Mouse (Mus musculus) ES-Bruce4 (cell line): Measurements from ENCODE around the gene Hist1h3g. TPM values are rescaled to one million over a fixed set of nuclear protein-coding genes. Genes with fewer than 3 reads are reported as not detected.
"Not testable (repeated sequence)": the region's sequence is repeated elsewhere in the genome, so short reads cannot be mapped to it uniquely, and the experiment has no call there.

Source experiments
- H3K27ac ChIP-seq: 2 replicates; pipeline ENCODE4 v1.5.1; 2012; ENCODE audit warnings: low read length, inconsistent platforms; ENCODE audit not compliant: insufficient read depth
- H3K27me3 ChIP-seq: 2 replicates; pipeline ENCODE4 v1.6.1; 2012; ENCODE audit warnings: mild to moderate bottlenecking, low read length, inconsistent platforms; ENCODE audit not compliant: control insufficient read depth, poor library complexity, insufficient read depth, severe bottlenecking
- H3K36me3 ChIP-seq: 2 replicates; pipeline ENCODE4 v1.6.1; 2012; ENCODE audit warnings: inconsistent platforms, mild to moderate bottlenecking, low read length, moderate library complexity; ENCODE audit not compliant: control insufficient read depth, poor library complexity, insufficient read depth, severe bottlenecking
- H3K4me1 ChIP-seq: one replicate; pipeline ENCODE4 v1.8.1; 2011; ENCODE audit warnings: low read length; ENCODE audit not compliant: control insufficient read depth, insufficient read depth
- H3K4me3 ChIP-seq: 2 replicates; pipeline ENCODE4 v1.5.1; 2011; ENCODE audit warnings: low read depth, mild to moderate bottlenecking, low read length
- H3K9ac ChIP-seq: 2 replicates; pipeline ENCODE4 v1.6.1; 2012; ENCODE audit warnings: low read depth, mild to moderate bottlenecking, inconsistent platforms; ENCODE audit not compliant: poor library complexity, severe bottlenecking
- H3K9me3 ChIP-seq: replicated peaks from 2 replicates; pipeline ENCODE4 v1.6.1; 2012; ENCODE audit warnings: mild to moderate bottlenecking, low read length, inconsistent platforms; ENCODE audit not compliant: control insufficient read depth, poor library complexity, insufficient read depth, severe bottlenecking
- CTCF ChIP-seq: IDR thresholded peaks from one replicate; pipeline ENCODE4 v1.8.1; 2011; ENCODE audit warnings: low read depth, low read length
- EP300 ChIP-seq: IDR thresholded peaks from 2 replicates; pipeline ENCODE4 v1.6.1; 2011; ENCODE audit warnings: low read depth, low read length; ENCODE audit not compliant: insufficient read depth
- POLR2A ChIP-seq: IDR thresholded peaks from one replicate; pipeline ENCODE4 v1.8.1; 2011; ENCODE audit warnings: low read length; ENCODE audit not compliant: insufficient read depth
- polyA plus RNA-seq: library from polyadenylated mRNA; stranded (reverse); fragments of >200 nt; gene quantifications from 2 replicates; pipeline ENCODE4 v1.2.4, GENCODE M21; 2011; ENCODE audit warnings: low read depth; ENCODE audit not compliant: missing spikeins, insufficient read depth, insufficient read length

The Hist1h3g gene
- polyA plus RNA-seq, 1 experiment: 8.9 TPM

DNA sequence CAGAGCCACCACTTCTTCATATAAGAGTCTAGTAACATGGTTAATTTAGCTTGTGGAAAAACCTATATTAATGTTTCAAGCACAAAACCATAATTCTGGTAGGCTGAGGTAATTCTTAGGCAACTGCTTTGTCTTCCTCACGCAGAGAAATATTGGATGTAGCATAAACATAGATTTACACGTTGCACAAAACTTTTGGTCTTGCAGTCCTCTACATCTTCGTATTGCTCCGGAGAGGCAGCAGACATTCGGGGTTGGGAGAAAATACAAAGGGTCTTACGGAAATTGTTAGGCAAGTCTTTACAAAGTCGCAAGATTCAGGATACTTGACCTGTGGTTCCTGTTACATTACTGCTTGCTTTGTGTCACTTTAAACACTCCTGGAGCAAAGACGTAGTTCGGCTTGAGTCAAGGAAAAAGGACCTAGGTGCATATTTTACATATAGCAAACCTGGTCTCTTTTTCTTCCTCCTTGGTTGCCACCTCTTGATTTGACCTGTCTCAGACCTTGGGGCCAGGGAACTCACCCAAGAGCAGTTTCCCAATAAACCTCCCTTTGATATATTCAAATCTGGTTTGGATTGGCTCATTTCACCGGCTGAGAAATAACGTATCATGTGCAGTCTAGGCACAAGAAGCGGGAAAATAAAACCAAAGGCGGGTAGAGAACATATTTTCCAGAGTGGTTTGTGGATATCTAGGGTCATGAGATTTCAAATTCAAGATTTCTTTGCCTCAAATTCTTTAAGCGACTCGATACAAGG lies 672 bp upstream of the Hist1h3g start:
- Histone ChIP-seq H3K36me3 (no peaks in the 10 kb centered on the region), H3K27me3 (no peaks in the 10 kb centered on the region), H3K27ac (peak overlapping the region; percentile 99), H3K9ac (peak overlapping the region; percentile 99), H3K9me3 (no peaks in the 10 kb centered on the region), H3K4me3 (peak overlapping the region; percentile 75), H3K4me1 (peaks cover 1% of the 10 kb centered on the region)
- TF ChIP-seq POLR2A (peak; percentile 11), CTCF (no peak)

DNA sequence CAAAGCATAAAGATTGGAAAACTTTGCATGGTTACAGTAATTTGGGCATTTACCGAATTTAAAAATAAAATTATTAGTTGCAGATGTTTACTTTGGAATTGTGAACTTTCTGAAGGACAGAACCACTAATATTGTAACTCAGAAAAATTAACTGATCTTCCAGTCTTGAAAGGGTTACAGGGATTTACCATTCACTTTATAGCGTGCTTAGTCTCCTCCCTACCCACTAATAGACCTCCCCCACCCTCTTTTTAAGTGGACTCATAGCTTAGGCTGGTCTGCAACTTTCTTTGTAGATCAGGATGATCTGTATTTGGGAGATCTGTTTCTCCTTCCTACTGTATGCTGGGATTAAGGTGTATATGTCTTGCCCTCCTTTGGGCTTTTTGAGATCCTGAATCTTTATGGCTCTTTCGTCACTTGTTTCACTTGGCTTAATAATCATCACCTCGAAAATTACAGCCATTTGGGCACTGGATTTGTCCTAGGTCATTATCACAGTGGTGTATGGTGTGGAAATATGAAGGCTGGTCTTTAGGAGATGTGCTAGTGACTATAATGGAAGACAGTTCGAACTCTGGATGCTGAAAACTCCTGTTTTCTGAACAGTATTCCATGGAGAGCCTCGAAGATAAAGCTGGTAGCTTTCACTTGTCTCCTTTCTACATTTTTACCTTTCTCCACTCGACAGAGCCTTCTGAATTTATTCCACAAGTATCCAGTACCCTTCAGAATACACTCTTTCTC lies 1.0 kb downstream of the Hist1h3g start:
- Histone ChIP-seq H3K27ac (peak overlapping the region; percentile 75), H3K9me3 (no peaks in the 10 kb centered on the region), H3K9ac (peak overlapping the region; percentile 86), H3K36me3 (no peaks in the 10 kb centered on the region), H3K4me3 (peak overlapping the region; percentile 18; the same call in 1 of the 2 replicates), H3K4me1 (peaks cover 1% of the 10 kb centered on the region), H3K27me3 (no peaks in the 10 kb centered on the region)
- TF ChIP-seq POLR2A: no peak
- TF ChIP-seq CTCF: no peak

DNA sequence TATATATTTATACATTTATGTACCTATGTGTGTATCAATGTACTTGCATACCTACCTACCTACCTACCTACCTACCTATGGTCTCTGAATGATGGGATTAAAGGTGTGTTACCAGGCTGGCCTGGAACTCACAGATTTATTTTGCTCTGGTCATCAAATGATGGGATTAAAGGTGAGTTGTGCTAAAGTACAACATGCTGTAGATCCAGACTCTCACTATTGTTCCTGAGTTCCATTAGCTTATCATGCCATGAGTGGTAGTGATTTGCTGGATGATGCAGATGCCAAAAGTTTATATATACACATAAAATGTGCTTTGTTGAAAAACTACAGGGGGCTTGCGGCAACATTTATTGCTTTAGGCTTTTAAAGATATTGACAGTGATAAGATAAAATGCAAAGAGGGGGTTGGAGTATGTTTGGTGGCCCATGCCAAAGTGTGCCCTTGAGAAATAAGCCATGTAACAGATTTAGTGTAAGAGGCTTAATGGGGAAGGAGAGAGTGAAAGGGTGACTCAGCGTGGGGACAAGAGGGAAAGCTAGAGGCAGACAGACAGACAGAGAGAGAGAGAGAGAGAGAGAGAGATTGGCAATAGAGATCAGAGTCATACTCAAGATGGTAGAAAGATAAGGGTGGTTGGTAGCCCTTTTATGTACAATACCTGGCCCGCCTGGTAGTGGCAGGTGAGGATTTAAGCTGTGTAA lies 1.9 kb downstream of the Hist1h3g start:
- Histone ChIP-seq H3K4me3 (no peak overlapping the region), H3K36me3 (no peaks in the 10 kb centered on the region), H3K9ac (peak overlapping the region; percentile 40; the same call in 1 of the 2 replicates), H3K9me3 (no peaks in the 10 kb centered on the region), H3K27ac (no peak overlapping the region), H3K27me3 (no peaks in the 10 kb centered on the region), H3K4me1 (peaks cover 1% of the 10 kb centered on the region)
- TF ChIP-seq POLR2A (no peak), CTCF (no peak), EP300 (no peak)

DNA sequence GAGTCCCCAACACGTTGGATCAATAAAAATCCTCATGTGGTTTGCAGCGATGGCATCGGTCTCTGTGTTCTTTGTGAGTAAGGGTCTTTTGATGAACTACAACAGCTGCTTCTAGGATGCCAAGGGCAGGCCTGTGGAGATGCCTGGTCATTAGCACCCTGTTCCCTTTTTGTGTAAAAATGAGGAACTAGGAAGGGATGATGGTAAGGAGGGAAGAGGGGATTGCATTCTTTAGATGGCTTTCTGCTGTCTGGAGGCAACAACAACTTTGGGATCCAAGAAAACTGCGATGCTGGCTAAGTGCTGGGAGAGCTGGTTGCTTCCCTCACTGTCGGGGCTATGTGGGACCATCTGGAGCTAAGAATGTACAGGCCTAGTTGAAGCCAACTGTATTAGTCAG lies 3.0 kb downstream of the Hist1h3g start:
- H3K4me1 ChIP-seq: peaks cover 1% of the 10 kb centered on the region
- H3K36me3 ChIP-seq: no peaks in the 10 kb centered on the region
- no peak for TF ChIP-seq EP300
- H3K4me3 ChIP-seq: no peak overlapping the region
- no peak overlapping the region for H3K27ac ChIP-seq
- no peak overlapping the region for H3K9ac ChIP-seq
- H3K9me3 ChIP-seq: no peaks in the 10 kb centered on the region
- H3K27me3 ChIP-seq: no peaks in the 10 kb centered on the region

DNA sequence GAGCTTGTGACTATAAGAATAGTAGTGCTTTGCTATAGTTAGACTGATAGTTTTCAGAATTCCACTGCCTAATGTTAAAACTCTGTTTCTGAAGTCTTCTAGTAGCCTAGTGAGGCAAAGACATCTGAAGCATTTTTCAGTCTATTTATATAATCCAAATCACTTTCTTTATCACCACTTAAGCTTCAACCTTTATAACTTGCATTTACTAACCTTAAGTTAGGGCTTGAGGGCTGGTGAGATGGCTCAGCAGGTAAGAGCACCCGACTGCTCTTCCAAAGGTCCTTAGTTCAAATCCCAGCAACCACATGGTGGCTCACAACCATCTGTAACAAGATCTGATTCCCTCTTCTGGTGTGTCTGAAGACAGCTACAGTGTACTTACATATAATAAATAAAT lies 4.6 kb downstream of the Hist1h3g start:
- H3K36me3 ChIP-seq, H3K27me3 ChIP-seq, H3K27ac ChIP-seq, H3K4me1 ChIP-seq, H3K9ac ChIP-seq, H3K4me3 ChIP-seq, H3K9me3 ChIP-seq: not testable (repeated sequence)

DNA sequence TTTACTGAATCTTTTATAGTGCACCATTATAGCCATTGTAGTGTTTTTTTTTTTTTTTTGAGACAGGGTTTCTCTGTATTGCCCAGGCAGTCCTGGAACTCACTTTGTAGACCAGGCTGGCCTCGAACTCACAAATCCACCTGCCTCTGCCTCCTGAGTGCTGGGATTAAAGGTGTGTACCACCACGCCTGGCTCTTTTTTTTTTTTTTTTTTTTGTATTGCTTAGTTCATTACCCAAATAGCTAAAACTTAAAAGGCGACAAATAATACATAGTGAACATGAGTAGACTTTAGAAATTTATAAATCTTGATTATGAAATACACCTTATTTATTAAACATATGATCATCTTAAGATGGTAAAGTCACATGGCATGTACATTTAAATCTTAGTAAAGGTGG lies 6.3 kb downstream of the Hist1h3g start:
- H3K4me1 ChIP-seq: peaks cover 1% of the 10 kb centered on the region
- no peak overlapping the region for H3K9ac ChIP-seq
- no peaks in the 10 kb centered on the region for H3K9me3 ChIP-seq
- H3K36me3 ChIP-seq: no peaks in the 10 kb centered on the region
- TF ChIP-seq EP300: no peak
- no peak for TF ChIP-seq CTCF
- TF ChIP-seq POLR2A: no peak
- no peaks in the 10 kb centered on the region for H3K27me3 ChIP-seq
- no peak overlapping the region for H3K27ac ChIP-seq
- no peak overlapping the region for H3K4me3 ChIP-seq

DNA sequence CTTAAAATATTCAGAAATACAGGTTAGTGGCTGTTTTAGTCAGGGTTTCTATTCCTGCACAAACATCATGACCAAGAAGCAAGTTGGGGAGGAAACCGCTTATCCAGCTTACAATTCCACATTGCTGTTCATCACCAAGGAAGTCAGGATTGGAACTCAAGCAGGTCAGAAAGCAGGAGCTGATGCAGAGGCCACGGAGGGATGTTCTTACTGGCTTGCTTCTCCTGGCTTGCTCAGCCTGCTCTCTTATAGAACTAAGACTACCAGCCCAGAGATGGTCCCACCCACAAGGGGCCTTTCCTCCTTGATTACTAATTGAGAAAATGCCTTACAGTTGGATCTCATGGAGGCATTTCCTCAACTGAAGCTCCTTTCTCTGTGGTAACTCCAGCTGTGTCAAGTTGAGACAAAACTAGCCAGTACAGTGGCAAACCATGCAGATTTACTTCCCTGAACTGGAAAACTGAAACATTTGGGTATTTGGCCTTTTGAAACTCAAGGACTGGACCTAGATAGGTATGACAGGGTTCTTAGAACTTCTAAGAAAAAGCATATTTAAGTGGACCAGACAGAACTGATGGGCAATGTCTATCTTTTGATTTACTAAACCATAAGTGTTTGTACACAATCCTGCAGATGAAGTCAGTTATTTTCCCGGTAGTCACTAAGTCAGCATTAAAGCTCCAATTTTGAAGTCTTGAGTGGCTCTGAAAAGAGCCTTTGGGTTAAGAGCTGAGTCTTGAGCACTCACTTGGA lies 7.2 kb downstream of the Hist1h3g start:
- Histone ChIP-seq H3K9ac (peak overlapping the region; percentile 69), H3K4me3 (peak overlapping the region; percentile 88), H3K27ac (peak overlapping the region; percentile 75)
- not testable (repeated sequence) for H3K4me1 ChIP-seq, H3K9me3 ChIP-seq, H3K36me3 ChIP-seq, H3K27me3 ChIP-seq
